Mouse (Mus musculus) myocyte (in vitro differentiated cells): Measurements from ENCODE around the gene Susd1. TPM values are rescaled to one million over a fixed set of nuclear protein-coding genes. Genes with fewer than 3 reads are reported as not detected.

Experiments used
- H3K27me3 ChIP-seq: one replicate; pipeline ENCODE4 v1.6.1; 2011; ENCODE audit not compliant: control insufficient read depth, insufficient read depth, insufficient read length
- H3K36me3 ChIP-seq: one replicate; pipeline ENCODE4 v1.6.1; 2011; ENCODE audit not compliant: control insufficient read depth, insufficient read depth
- H3K4me2 ChIP-seq: one replicate; pipeline ENCODE4 v1.6.1; 2011; ENCODE audit warnings: low read depth, control low read depth
- H3K4me3 ChIP-seq: one replicate; pipeline ENCODE4 v1.5.1; 2011; ENCODE audit warnings: mild to moderate bottlenecking, control low read depth, moderate library complexity
- H3K79me2 ChIP-seq: one replicate; pipeline ENCODE4 v1.6.1; 2011; ENCODE audit not compliant: control insufficient read depth, insufficient read depth
- H3ac ChIP-seq: one replicate; pipeline ENCODE4 v1.6.1; 2011; ENCODE audit not compliant: control insufficient read depth, insufficient read length
- CEBPB ChIP-seq: IDR thresholded peaks from 2 replicates; pipeline ENCODE4 v1.6.1; 2011; ENCODE audit warnings: mild to moderate bottlenecking, moderate library complexity; ENCODE audit not compliant: poor library complexity, insufficient read depth, severe bottlenecking
- E2F4 ChIP-seq: IDR thresholded peaks from one replicate; pipeline ENCODE4 v1.6.1; 2011; ENCODE audit warnings: mild to moderate bottlenecking, control low read depth, moderate library complexity; ENCODE audit not compliant: insufficient read depth
- MAX ChIP-seq: IDR thresholded peaks from one replicate; pipeline ENCODE4 v1.6.1; 2011; ENCODE audit warnings: low read depth, mild to moderate bottlenecking, control low read depth
- MYOD1 ChIP-seq, 3 experiments: IDR thresholded peaks; one replicate each; pipeline ENCODE4 v1.6.1; 2011; ENCODE audit warnings: control low read depth in 2 of 3, low read depth in 2 of 3, mild to moderate bottlenecking in 2 of 3, moderate library complexity in 1 of 3; ENCODE audit not compliant: insufficient read length in 2 of 3, control insufficient read depth in 1 of 3
- MYOG ChIP-seq, 3 experiments: IDR thresholded peaks; one replicate each; pipeline ENCODE4 v1.6.1; 2011; ENCODE audit warnings: control low read depth in 2 of 3, low read depth in 2 of 3, mild to moderate bottlenecking in 2 of 3; ENCODE audit not compliant: insufficient read length in 2 of 3, control insufficient read depth in 1 of 3, insufficient read depth in 1 of 3
- POLR2A ChIP-seq: IDR thresholded peaks from one replicate; pipeline ENCODE4 v1.6.1; 2011; ENCODE audit warnings: low read depth, mild to moderate bottlenecking, control low read depth, moderate library complexity; ENCODE audit not compliant: insufficient read length
- POLR2AphosphoS2 ChIP-seq: IDR thresholded peaks from one replicate; pipeline ENCODE4 v1.6.1; 2011; ENCODE audit warnings: low read depth, control low read depth; ENCODE audit not compliant: insufficient read length
- REST ChIP-seq: IDR thresholded peaks from one replicate; pipeline ENCODE4 v1.6.1; 2011; ENCODE audit warnings: mild to moderate bottlenecking, control low read depth, moderate library complexity; ENCODE audit not compliant: insufficient read depth, insufficient read length
- SRF ChIP-seq: IDR thresholded peaks from one replicate; pipeline ENCODE4 v1.6.1; 2011; ENCODE audit warnings: low read depth; ENCODE audit not compliant: control insufficient read depth, insufficient read length
- TCF12 ChIP-seq: IDR thresholded peaks from one replicate; pipeline ENCODE4 v1.6.1; 2011; ENCODE audit warnings: mild to moderate bottlenecking, control low read depth; ENCODE audit not compliant: poor library complexity, insufficient read depth, severe bottlenecking
- TCF3 ChIP-seq: IDR thresholded peaks from one replicate; pipeline ENCODE4 v1.6.1; 2011; ENCODE audit warnings: low read depth, control low read depth; ENCODE audit not compliant: insufficient read length
- USF1 ChIP-seq: IDR thresholded peaks from one replicate; pipeline ENCODE4 v1.6.1; 2011; ENCODE audit warnings: low read depth, mild to moderate bottlenecking, control low read depth, moderate library complexity
- polyA plus RNA-seq: library from polyadenylated mRNA; unstranded; fragments of >200 nt; fragmentation: generic; extraction: Trizol; gene quantifications from one replicate; pipeline ENCODE4 v1.2.1, GENCODE M21; 2012; ENCODE audit warnings: missing spikeins

The Susd1 gene
- polyA plus RNA-seq, 1 experiment, result 0.55 TPM

- Histone ChIP-seq H3K4me3 (no peak overlapping the region), H3ac (no peak overlapping the region), H3K4me2 (no peak overlapping the region), H3K79me2 (no peaks in the 10 kb centered on the region), H3K27me3 (no peaks in the 10 kb centered on the region), H3K36me3 (no peaks in the 10 kb centered on the region)
- TF ChIP-seq TCF12 (no peak), MYOD1 (IDR thresholded peaks at IDR 0.05; ENCODE audit: control insufficient read depth in 1 of 3, insufficient read length in 2 of 3, low read depth in 2 of 3) (no peak), MYOG (IDR thresholded peaks at IDR 0.05; ENCODE audit: control insufficient read depth in 1 of 3, insufficient read depth in 1 of 3, insufficient read length in 2 of 3, low read depth in 2 of 3) (no peak), POLR2A (no peak), E2F4 (no peak), MAX (no peak), TCF3 (no peak), USF1 (no peak), CEBPB (no peak), POLR2AphosphoS2 (no peak), REST (no peak), SRF (no peak)
Measured at GRCm38 (mm10) chr4:59457091-59457490, 18.7 kb upstream of the Susd1 start.

- no peak overlapping the region for H3ac ChIP-seq
- TF ChIP-seq SRF (no peak), TCF3 (no peak), MAX (no peak), MYOG (IDR thresholded peaks at IDR 0.05; ENCODE audit: control insufficient read depth in 1 of 3, insufficient read depth in 1 of 3, insufficient read length in 2 of 3, low read depth in 2 of 3) (no peak)
- H3K36me3 ChIP-seq, result no peaks in the 10 kb centered on the region
- H3K4me2 ChIP-seq, result no peak overlapping the region
- no peaks in the 10 kb centered on the region for H3K27me3 ChIP-seq
- H3K4me3 ChIP-seq, result no peak overlapping the region
- no peaks in the 10 kb centered on the region for H3K79me2 ChIP-seq
Measured at GRCm38 (mm10) chr4:59455465-59455864, 17.0 kb upstream of the Susd1 start.

DNA sequence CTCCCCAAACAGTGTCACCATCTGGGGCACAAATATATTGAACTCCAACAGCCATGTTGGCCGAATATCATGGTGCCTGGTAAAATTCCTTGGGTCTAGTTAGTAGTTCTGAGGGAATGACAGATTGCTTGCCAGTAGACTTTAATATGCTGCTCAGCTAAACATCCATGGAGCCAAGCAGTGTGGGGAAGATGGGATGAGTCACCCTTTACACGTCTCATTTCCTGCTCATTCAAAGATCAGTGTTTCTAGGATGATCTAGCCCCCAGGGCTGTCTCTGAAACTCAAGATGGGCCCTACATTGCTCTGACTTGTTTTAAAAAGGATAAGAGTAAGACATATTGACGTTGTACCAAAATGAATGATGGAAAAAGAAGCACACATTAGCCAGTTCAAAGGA is 15.6 kb upstream of the Susd1 start:
- Histone ChIP-seq H3K36me3 (no peaks in the 10 kb centered on the region), H3K27me3 (no peaks in the 10 kb centered on the region), H3ac (no peak overlapping the region), H3K79me2 (no peaks in the 10 kb centered on the region), H3K4me2 (no peak overlapping the region), H3K4me3 (no peak overlapping the region)
- TF ChIP-seq USF1, result no peak
- no peak for TF ChIP-seq MYOG (IDR thresholded peaks at IDR 0.05; ENCODE audit: control insufficient read depth in 1 of 3, insufficient read depth in 1 of 3, insufficient read length in 2 of 3, low read depth in 2 of 3)
- no peak for TF ChIP-seq MAX
- no peak for TF ChIP-seq TCF3

DNA sequence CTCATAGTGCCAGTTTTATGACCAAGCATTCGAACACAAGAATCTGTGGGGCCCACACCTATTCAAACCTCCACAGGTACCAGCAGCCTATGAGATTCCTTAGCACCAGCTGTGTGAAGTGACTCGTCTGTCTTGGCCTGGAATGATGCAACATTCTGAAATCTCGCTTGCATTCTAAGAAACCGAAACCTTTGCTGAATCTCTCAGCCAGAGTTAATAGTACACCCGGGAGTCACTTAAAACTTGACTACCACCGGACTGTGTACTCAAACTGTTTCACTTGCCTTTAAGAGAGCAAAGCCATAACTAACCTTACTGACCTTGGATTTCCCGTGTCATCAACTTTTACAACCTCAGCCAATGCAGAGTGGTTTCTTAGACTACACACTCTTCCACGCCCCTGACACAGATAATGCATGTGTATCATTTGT is 14.1 kb upstream of the Susd1 start:
- no peak overlapping the region for H3K4me2 ChIP-seq

DNA sequence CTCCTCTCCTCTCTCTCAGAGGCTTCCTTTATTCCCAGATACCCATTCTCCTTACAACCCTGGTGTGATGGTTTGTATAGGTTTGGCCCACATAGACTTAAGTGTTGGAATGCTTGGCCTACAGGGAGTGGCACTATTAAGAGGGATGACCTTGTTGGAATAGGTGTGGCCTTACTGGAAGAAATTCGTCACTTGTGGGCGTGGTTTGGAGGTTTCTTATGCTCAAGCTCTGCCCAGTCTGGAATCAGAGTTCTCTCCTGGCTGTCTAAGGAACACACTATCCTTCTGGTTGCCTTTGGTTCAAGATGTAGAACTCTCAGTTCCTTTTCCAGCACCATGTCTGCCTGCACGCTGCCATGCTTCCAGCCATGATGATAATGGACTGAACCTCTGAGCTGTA is 12.5 kb upstream of the Susd1 start:
- no peak for TF ChIP-seq REST
- no peak for TF ChIP-seq SRF
- no peak for TF ChIP-seq TCF3
- no peak for TF ChIP-seq E2F4
- TF ChIP-seq MYOG (IDR thresholded peaks at IDR 0.05; ENCODE audit: control insufficient read depth in 1 of 3, insufficient read depth in 1 of 3, insufficient read length in 2 of 3, low read depth in 2 of 3), result no peak
- no peak for TF ChIP-seq USF1
- TF ChIP-seq MYOD1 (IDR thresholded peaks at IDR 0.05; ENCODE audit: control insufficient read depth in 1 of 3, insufficient read length in 2 of 3, low read depth in 2 of 3), result no peak
- TF ChIP-seq CEBPB, result no peak
- no peak for TF ChIP-seq MAX
- no peak for TF ChIP-seq POLR2AphosphoS2
- TF ChIP-seq TCF12, result no peak
- TF ChIP-seq POLR2A, result no peak
- H3K79me2 ChIP-seq, result no peaks in the 10 kb centered on the region
- no peaks in the 10 kb centered on the region for H3K36me3 ChIP-seq
- H3K27me3 ChIP-seq, result no peaks in the 10 kb centered on the region
- H3K4me2 ChIP-seq, result no peak overlapping the region
- H3K4me3 ChIP-seq, result no peak overlapping the region
- H3ac ChIP-seq, result no peak overlapping the region

More for the DNA sequence above, 14.1 kb upstream of the Susd1 start:
- Histone ChIP-seq H3ac (no peak overlapping the region), H3K27me3 (no peaks in the 10 kb centered on the region), H3K79me2 (no peaks in the 10 kb centered on the region), H3K36me3 (no peaks in the 10 kb centered on the region), H3K4me3 (no peak overlapping the region)
- TF ChIP-seq CEBPB (peak; percentile 94), USF1 (no peak), MYOD1 (IDR thresholded peaks at IDR 0.05; ENCODE audit: control insufficient read depth in 1 of 3, insufficient read length in 2 of 3, low read depth in 2 of 3) (peak in 1 of 3 experiments; percentile 14), TCF12 (no peak)
